Mouse (Mus musculus) brain, embryonic 14.5 days (tissue): ENCODE measurements at regions not wholly inside any gene's neighbourhood (a gene's known extent, or its start where the extent isn't known, plus 50 kb on each side); places are given as distances from the start of the nearest gene placed in this dataset.

Experiments
- CTCF ChIP-seq: fragments of 200-500 bp; IDR thresholded peaks from 2 replicates; pipeline ENCODE4 v1.5.1; 2012; ENCODE audit warnings: inconsistent platforms, mild to moderate bottlenecking, moderate library complexity, borderline replicate concordance; ENCODE audit not compliant: insufficient read depth, insufficient read length; ENCODE audit errors: extremely low read depth
- POLR2A ChIP-seq: fragments of 200-500 bp; IDR thresholded peaks from 2 replicates; pipeline ENCODE4 v1.6.1; 2012; ENCODE audit warnings: mild to moderate bottlenecking, inconsistent platforms, borderline replicate concordance; ENCODE audit not compliant: poor library complexity, insufficient read depth, insufficient read length, severe bottlenecking; ENCODE audit errors: extremely low read depth

DNA sequence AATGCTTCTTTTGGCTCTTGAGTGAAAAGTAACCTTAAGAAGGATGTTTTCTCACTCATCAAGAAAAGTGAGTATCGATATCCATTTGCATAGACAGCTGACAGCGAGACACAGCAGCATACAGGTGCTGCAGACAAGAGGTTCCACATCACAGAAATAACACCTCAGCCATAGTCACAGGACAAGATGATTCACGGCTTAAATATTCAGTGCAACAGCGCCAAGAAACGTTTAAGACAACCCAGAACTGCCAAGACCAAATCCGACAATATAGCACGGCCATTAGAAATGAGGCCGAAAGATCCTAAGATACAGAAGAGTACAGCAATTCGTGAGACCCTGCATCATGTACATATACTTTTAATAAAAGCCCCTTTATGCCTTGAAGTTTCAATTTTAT lies 375.9 kb downstream of the Psat1 start:
- TF ChIP-seq CTCF (no peak), POLR2A (no peak)
